Mouse (Mus musculus): ENCODE data around the gene Tmem254c. TPM values are rescaled to one million over a fixed set of nuclear protein-coding genes. Genes with fewer than 3 reads are reported as not detected.
"Not testable (repeated sequence)": the region's sequence is repeated elsewhere in the genome, so short reads cannot be mapped to it uniquely, and the experiment has no call there.

Tmem254c gene
- 1 to 10 TPM; 1.6 to 7.9 (median 4.6) TPM for total RNA-seq (2022)

GRCm38 (mm10) chr14:26067325-26067633 lies at the start of gene Tmem254c:
Gene Tmem254c (minus strand): TSS chr14:26067355.
- not testable (repeated sequence) for DNase-seq (ENCODE audit: low spot score)

- not testable (repeated sequence) for DNase-seq (ENCODE audit: low spot score)
These were observed 30.5 kb upstream of the Tmem254c start for GRCm38 (mm10) chr14:26097622-26098021.

- DNase-seq (ENCODE audit: low spot score) = not testable (repeated sequence)
These were observed 14.8 kb upstream of the Tmem254c start, which contains the start of gene Cphx3 for GRCm38 (mm10) chr14:26081997-26082396. Gene Cphx3 (plus strand): TSS chr14:26082297.

GRCm38 (mm10) chr14:26081216-26081615 lies 14.1 kb upstream of the Tmem254c start, which contains the start of gene Cphx2:
Gene Cphx2 (plus strand): TSS chr14:26081516.
- DNase-seq (ENCODE audit: low spot score) = not testable (repeated sequence)

- DNase-seq (ENCODE audit: low spot score) = not testable (repeated sequence)
These were observed 9.7 kb upstream of the Tmem254c start for GRCm38 (mm10) chr14:26076620-26077390.

GRCm38 (mm10) chr14:26066574-26067324 lies 406 bp downstream of the Tmem254c start:
- DNase-seq (ENCODE audit: low spot score) = not testable (repeated sequence)

GRCm38 (mm10) chr14:26059362-26059761 lies 7.8 kb downstream of the Tmem254c start:
- DNase-seq (ENCODE audit: low spot score) = not testable (repeated sequence)

GRCm38 (mm10) chr14:26058184-26058583 lies 9.0 kb downstream of the Tmem254c start:
- DNase-seq (ENCODE audit: low spot score) = not testable (repeated sequence)

GRCm38 (mm10) chr14:26048767-26049166 lies 18.4 kb downstream of the Tmem254c start:
- not testable (repeated sequence) for DNase-seq (ENCODE audit: low spot score)

GRCm38 (mm10) chr14:26047026-26047425 lies 20.1 kb downstream of the Tmem254c start:
- not testable (repeated sequence) for DNase-seq (ENCODE audit: low spot score)

GRCm38 (mm10) chr14:26045007-26045406 lies 22.1 kb downstream of the Tmem254c start:
- not testable (repeated sequence) for DNase-seq (ENCODE audit: low spot score)

- DNase-seq (ENCODE audit: low spot score) = not testable (repeated sequence)
These were observed 24.5 kb downstream of the Tmem254c start, which contains the start of gene Gm9780 for GRCm38 (mm10) chr14:26042611-26043010. Gene Gm9780 (minus strand): TSS chr14:26042711.

GRCm38 (mm10) chr14:26035439-26035838 lies 31.7 kb downstream of the Tmem254c start:
- DNase-seq (ENCODE audit: low spot score) = not testable (repeated sequence)

- DNase-seq (ENCODE audit: low spot score) = not testable (repeated sequence)
These were observed 32.8 kb downstream of the Tmem254c start for GRCm38 (mm10) chr14:26034364-26034763.

- not testable (repeated sequence) for DNase-seq (ENCODE audit: low spot score)
These were observed 41.5 kb downstream of the Tmem254c start for GRCm38 (mm10) chr14:26025653-26026052.

- not testable (repeated sequence) for DNase-seq (ENCODE audit: low spot score)
These were observed 44.3 kb downstream of the Tmem254c start for GRCm38 (mm10) chr14:26022831-26023230.

GRCm38 (mm10) chr14:26021555-26021954 lies 45.6 kb downstream of the Tmem254c start:
- not testable (repeated sequence) for DNase-seq (ENCODE audit: low spot score)

- not testable (repeated sequence) for DNase-seq (ENCODE audit: low spot score)
These were observed 50.7 kb downstream of the Tmem254c start for GRCm38 (mm10) chr14:26016414-26016813.

Data from heart, adult 8-10 months (tissue).